ENCODE assay signal across 1 mouse cellular context in genomic region chr11:97663528-97664338, GRCm38 (mm10).
TF ChIP-seq lines count a peak whose summit lies in the region.

No protein-coding gene starts in this region.

TF ChIP-seq in CH12.LX, 34 proteins besides CTCF, POLR2A, EP300 and RAD21 (continued from another document):
- peak; percentile 72; the same call in 1 of the 2 replicates for TF ChIP-seq CHD2 (IDR thresholded peaks at IDR 0.05; ENCODE audit: low read length)
- TF ChIP-seq HCFC1 (IDR thresholded peaks at IDR 0.05; ENCODE audit: low read depth, low read length) = no peak
- 0 out of 2 replicates have a peak, but pooled peaks have one; percentile 8 for TF ChIP-seq SIN3A (IDR thresholded peaks at IDR 0.05; ENCODE audit: low read length)
- no peak for TF ChIP-seq ELF1 (IDR thresholded peaks at IDR 0.05; ENCODE audit: low read depth, low read length)
- TF ChIP-seq IRF4 (IDR thresholded peaks at IDR 0.05; ENCODE audit: low read depth, low read length) = 0 out of 2 replicates have a peak, but pooled peaks have one; percentile 10
- 0 out of 2 replicates have a peak, but pooled peaks have one; percentile 58 for TF ChIP-seq MAZ (IDR thresholded peaks at IDR 0.05; ENCODE audit: low read depth, low read length)
- no peak for TF ChIP-seq SMC3 (IDR thresholded peaks at IDR 0.05; ENCODE audit: low read depth, low read length)
- TF ChIP-seq ZKSCAN1 (IDR thresholded peaks at IDR 0.05; ENCODE audit: borderline replicate concordance, low read depth, low read length) = no peak
